Mouse (Mus musculus): ENCODE measurements around the gene Icos.

The Icos gene

GRCm38 (mm10) chr1:60962095-60962494, 15.6 kb upstream of the Icos start:
- DNase-seq (ENCODE audit: low spot score): no peak

DNA sequence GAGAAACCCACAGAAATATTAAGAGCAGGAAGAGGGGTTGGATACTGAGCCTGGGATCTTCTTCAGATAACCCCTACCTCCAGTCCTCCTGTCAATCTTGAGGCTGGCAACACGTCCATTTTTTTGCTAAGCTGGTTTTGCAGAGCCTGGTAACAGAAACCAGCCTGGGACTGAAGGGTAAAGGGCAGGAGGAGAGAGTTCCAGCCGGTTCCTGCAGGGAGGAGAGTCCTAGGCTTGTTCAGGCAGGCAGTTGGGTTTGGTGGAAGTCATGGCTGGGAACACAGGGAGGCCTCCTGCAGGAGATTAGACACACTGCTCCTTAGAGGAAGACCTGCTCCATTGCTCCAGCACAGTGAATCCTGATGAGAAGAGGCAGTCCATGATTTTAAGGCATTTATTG, 10.2 kb upstream of the Icos start:
- DNase-seq (ENCODE audit: low spot score): no peak

- DNase-seq (ENCODE audit: low spot score): no peak
Measured at GRCm38 (mm10) chr1:60970846-60971245, 6.9 kb upstream of the Icos start.

DNA sequence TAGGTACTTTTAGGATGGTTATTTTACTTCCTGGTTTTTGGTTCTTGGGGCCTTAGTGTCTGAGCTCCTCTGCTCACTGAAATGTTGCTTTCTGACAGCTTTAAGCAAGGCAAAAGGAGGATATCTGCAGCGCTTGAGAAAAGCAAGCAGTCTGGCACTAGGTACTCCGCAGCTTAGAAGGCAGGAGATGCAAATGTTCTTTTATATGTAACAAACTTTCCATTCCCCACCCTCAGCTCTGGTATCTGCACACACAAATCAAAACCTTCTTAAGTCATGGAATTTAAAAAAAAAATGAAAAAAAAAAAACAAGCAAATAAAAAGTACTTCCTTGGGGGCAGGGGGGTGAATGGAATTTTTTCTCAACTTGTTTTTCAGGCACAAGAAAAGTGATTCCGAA, 3.5 kb upstream of the Icos start:
- DNase-seq (ENCODE audit: low spot score): no peak

DNA sequence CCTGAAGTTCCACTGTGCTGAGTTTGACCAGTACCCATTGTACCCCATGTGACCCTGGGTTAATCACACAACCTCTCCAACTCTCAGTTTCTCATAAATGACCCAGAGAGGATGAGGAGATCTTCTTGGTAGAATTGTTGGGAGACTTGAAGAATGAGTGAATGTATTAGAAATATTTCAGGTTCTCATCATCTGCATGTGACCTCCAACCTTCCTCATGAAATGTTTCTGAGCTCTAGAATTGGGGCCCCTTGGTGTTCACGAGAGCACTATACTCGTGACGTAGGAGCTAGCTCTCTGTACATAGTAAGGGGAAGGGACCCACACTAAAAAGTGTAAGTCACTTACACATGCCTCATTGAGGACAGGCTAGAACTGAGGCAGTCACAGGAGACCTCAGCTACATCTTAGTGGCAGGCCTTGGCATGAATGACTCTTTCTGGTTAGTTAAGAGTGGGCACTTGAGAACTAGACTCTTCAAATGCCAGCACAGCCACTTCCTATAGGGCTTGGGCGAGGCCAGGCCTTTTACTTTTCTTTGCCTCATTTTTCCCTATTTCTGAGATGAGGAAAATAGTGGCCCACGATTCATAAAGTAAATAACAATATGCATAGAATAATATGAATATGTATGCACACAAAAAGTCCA, 2.0 kb upstream of the Icos start:
- no peak for DNase-seq (ENCODE audit: low spot score)

- no peak for DNase-seq (ENCODE audit: low spot score)
Measured at GRCm38 (mm10) chr1:60979126-60979842, 1.6 kb downstream of the Icos start.

DNA sequence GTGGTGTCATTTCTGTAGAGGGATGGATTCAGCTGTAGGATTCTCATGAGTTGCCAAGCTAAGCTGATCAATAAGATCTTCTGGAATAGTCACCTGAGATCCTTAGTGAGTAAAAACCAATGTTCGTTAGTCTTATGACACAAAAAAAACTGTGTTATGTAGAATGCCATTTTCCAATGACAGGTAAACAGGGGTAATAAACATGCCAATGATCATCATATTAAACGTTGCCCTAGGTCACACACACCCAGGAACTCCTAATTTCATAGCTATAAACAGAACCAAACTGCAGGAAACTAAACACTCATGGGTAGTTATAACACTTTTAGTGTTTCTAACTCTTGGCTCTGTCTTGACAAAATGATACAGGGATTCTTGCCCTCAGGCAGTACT, 2.1 kb downstream of the Icos start:
- no peak for DNase-seq (ENCODE audit: low spot score)

DNA sequence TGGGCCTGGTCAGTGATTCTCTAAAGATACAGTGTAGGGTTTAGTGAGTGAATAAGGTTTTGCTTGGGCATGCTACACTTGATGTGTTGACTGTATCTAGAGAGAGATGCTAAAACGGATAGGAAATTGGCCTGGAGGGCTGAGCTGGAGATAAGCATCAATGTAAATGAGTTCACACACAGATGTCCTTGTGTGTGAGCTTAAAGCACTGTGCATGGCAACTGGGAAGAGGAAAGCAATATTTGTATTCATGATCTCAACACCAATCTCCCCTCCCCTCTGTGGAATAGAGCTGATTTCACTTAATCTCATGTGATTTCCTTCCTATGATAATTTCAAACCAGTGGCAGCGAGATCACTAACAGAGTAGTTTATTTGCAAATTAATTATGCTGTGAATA, 7.3 kb downstream of the Icos start:
- no peak for DNase-seq (ENCODE audit: low spot score)

GRCm38 (mm10) chr1:60986141-60986540, 8.4 kb downstream of the Icos start:
- no peak for DNase-seq (ENCODE audit: low spot score)

- no peak for DNase-seq (ENCODE audit: low spot score)
Measured at GRCm38 (mm10) chr1:60989086-60989485, 11.4 kb downstream of the Icos start.

- DNase-seq (ENCODE audit: low spot score): no peak
Measured at GRCm38 (mm10) chr1:60990305-60990704, 12.6 kb downstream of the Icos start.

GRCm38 (mm10) chr1:60998008-60998557, 20.4 kb downstream of the Icos start:
- DNase-seq (ENCODE audit: low spot score): no peak

DNA sequence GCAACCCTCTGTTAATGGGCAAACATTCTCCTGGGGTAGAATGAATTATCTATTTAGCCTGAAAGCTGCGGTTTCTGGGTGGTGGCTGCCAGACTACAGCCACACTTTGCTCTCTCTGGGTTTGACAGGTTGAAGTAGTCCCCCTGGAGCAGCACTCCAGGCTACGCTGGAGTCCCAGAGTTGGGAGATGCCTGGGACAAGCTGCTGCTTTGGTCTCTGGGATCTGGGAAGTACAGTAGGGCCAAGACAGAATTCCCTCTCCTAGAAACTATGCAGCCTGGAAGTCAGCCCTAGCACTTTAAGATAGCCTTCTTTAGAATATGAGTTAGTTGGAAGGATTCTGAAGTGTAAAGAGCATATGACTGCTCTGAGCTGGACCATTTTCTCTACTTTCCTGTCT, 21.0 kb downstream of the Icos start:
- no peak for DNase-seq (ENCODE audit: low spot score)

GRCm38 (mm10) chr1:61001786-61002354, 24.1 kb downstream of the Icos start:
- DNase-seq (ENCODE audit: low spot score): no peak

DNA sequence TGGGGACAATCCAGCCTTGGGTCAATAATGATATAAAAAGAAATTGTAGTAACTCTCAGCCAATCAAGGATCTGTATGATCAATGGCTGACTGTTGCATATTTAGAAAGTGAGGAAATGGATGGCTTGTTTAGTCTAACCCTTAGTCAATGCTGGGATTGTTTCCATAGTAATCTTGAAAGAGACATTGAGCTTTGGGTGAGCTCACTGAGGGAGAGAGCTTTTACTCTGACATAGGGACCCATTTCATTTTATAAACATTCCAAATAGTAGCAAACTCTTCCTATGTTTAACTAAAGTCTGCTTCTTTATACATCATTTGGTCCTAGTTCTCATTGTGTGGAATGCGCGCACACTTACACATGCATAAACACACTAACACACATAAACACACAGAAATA, 28.5 kb downstream of the Icos start:
- DNase-seq (ENCODE audit: low spot score): no peak

DNA sequence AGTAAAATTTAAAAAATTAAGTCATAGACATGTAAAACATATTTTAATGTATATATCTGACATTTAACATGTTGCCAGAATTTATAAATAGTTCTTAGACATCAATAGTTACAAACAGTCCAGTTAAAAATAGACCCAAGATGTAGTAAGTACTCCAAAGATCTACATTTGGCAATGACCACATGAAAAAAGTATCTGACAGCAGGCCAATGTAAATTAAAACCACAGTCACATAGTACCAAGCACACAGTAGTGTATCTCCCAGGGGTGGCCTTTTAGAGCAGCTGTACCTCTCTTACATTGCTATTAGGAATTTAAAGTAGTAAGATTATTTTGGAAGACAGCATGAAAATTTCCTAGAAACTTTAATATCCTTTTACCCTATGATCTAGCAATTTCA, 29.8 kb downstream of the Icos start:
- no peak for DNase-seq (ENCODE audit: low spot score)

DNA sequence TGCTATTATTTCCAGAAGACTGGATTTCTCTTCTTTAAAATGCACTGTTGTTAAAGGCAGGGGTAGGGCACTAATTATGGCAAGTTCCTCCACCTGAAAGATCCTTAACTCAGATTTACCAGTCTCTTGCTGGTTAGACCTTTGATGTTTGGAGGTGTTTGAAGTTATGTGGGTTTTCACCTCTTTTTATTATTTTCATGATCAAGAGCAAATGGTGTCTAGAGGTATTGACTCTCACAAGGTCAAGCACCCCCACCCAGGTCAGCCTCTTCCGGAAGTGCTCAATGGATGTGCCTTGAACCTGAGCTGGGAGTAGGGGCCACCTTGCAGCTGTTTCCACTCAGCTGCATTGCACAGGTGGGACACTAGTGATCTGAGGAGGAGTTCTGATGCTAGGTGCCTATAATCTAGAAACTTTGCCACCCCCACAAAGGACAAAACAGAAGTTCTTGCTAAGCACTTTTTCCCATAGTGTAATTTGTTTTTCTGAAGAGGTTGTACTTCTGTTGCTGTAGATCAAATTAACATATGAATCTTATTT, 38.9 kb downstream of the Icos start:
- DNase-seq (ENCODE audit: low spot score): no peak

GRCm38 (mm10) chr1:61026712-61027111, 49.0 kb downstream of the Icos start:
- DNase-seq (ENCODE audit: low spot score): no peak

DNA sequence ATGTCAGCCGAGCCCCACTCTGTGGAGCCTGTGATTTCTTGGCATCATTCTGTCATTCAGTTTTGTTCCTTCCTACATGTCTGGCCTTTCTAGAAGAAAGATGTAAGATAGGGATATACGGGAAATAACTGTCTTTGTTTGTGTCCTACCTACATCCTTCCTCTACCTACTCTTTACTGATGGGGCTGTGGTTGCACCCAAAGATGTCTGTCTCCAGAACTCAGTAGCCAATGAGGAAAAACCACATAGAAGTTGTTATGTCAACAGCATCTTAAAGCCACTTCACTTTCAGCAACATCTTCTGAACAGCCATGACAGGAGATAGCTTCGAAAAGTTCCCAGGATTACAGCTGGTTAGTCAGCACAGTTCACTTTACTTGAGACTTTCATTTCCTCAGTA, 49.8 kb downstream of the Icos start:
- DNase-seq (ENCODE audit: low spot score): no peak

- DNase-seq (ENCODE audit: low spot score): no peak
Measured at GRCm38 (mm10) chr1:61029919-61030318, 52.2 kb downstream of the Icos start.

- DNase-seq (ENCODE audit: low spot score): no peak
Measured at GRCm38 (mm10) chr1:61030532-61030931, 52.8 kb downstream of the Icos start.

GRCm38 (mm10) chr1:61035270-61035669, 57.5 kb downstream of the Icos start:
- DNase-seq (ENCODE audit: low spot score): no peak

- no peak for DNase-seq (ENCODE audit: low spot score)
Measured at GRCm38 (mm10) chr1:61038223-61038622, 60.5 kb downstream of the Icos start.
